Mouse (Mus musculus) C2C12 (cell line): ENCODE results near the gene Gm6793.

ENCODE experiments used
- CTCF ChIP-seq: IDR thresholded peaks from one replicate; pipeline ENCODE4 v1.5.1; 2011; ENCODE audit not compliant: control insufficient read depth, insufficient read depth, insufficient read length
- FOSL1 ChIP-seq: IDR thresholded peaks from one replicate; pipeline ENCODE4 v1.8.0; 2011; ENCODE audit warnings: mild to moderate bottlenecking, low read length; ENCODE audit not compliant: poor library complexity, insufficient read depth, severe bottlenecking
- MAX ChIP-seq: IDR thresholded peaks from one replicate; pipeline ENCODE4 v1.6.1; 2011; ENCODE audit warnings: mild to moderate bottlenecking, control low read depth
- MYOD1 ChIP-seq: IDR thresholded peaks from one replicate; pipeline ENCODE4 v1.6.1; 2011; ENCODE audit warnings: low read depth; ENCODE audit not compliant: control insufficient read depth, insufficient read length
- USF1 ChIP-seq: IDR thresholded peaks from one replicate; pipeline ENCODE4 v1.6.1; 2011; ENCODE audit warnings: low read depth, mild to moderate bottlenecking, control low read depth, moderate library complexity

GRCm38 (mm10) chr8:112014936-112015335 is at the start of gene Gm6793:
- no peak for TF ChIP-seq CTCF
- no peak for TF ChIP-seq USF1
- TF ChIP-seq MYOD1 = no peak
- TF ChIP-seq MAX = no peak
- no peak for TF ChIP-seq FOSL1
